7 mouse cellular contexts compared by ENCODE assay signal in the genomic region with DNA sequence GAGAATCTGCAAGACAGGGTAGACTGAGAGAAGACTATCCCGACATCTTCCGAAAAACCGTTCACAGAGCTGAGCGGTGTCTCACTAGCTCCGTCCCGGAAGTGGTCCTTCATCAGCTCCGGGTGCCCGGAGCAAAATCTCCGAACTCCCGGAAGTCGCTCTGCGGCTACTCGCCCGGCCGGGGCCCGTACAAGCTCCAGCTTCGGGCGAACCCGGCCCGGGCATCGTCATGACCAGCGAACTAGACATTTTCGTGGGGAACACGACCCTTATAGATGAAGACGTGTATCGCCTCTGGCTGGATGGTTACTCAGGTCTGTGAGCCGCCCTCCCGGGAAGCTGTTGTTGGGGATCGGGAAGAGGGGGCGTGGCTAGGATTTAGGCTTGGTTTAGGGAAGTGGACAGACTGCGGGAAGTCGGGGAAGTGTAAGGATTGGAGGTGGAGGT. TPM values are rescaled to one million over a fixed set of nuclear protein-coding genes. Genes with fewer than 3 reads are reported as not detected.
DNase-seq lines count a peak whose midpoint lies in the region; ATAC-seq and TF ChIP-seq lines count a peak whose summit lies in the region.

A gene (plus strand): TSS at position 151 of the 447 bp plus-strand sequence.

- H3K9me3 ChIP-seq in embryonic facial prominence, embryonic 12.5 days: no peaks in the 10 kb centered on the region
- H3K9me3 ChIP-seq in limb, embryonic 13.5 days: no peaks in the 10 kb centered on the region
- H3K9me3 ChIP-seq in midbrain, embryonic 16.5 days (replicated peaks; ENCODE audit: control insufficient read depth, low read length, poor library complexity, severe bottlenecking): no peaks in the 10 kb centered on the region

- H3K4me3 ChIP-seq in embryonic facial prominence, embryonic 12.5 days: peak within 1 kb of the TSS; percentile 61
- H3K4me3 ChIP-seq in kidney, adult 2 months (ENCODE audit: insufficient read depth, low read depth, low read length): peak within 1 kb of the TSS; percentile 95
- peak within 1 kb of the TSS; percentile 73 for H3K4me3 ChIP-seq in limb, embryonic 13.5 days
- peak within 1 kb of the TSS; percentile 84 for H3K4me3 ChIP-seq in midbrain, embryonic 16.5 days (ENCODE audit: low read depth, low read length)

- H3K9ac ChIP-seq in embryonic facial prominence, embryonic 12.5 days: peak within 1 kb of the TSS; percentile 75
- H3K9ac ChIP-seq in limb, embryonic 13.5 days: peak within 1 kb of the TSS; percentile 81
- peak within 1 kb of the TSS; percentile 87 for H3K9ac ChIP-seq in midbrain, embryonic 16.5 days (ENCODE audit: low read depth, low read length)

- WGBS in embryonic facial prominence, embryonic 12.5 days: under 1% methylated on average over 32 of the region's 32 CpGs
- under 1% methylated on average over 32 of the region's 32 CpGs for WGBS in kidney, adult 2 months
- under 1% methylated on average over 32 of the region's 32 CpGs for WGBS in limb, embryonic 13.5 days
- WGBS in midbrain, embryonic 16.5 days: under 1% methylated on average over 32 of the region's 32 CpGs

- TF ChIP-seq POLR2A in kidney, adult 2 months (IDR thresholded peaks at IDR 0.05; ENCODE audit: low read depth, low read length): peak; percentile 45

- H3K27ac ChIP-seq in embryonic facial prominence, embryonic 12.5 days: peak within 1 kb of the TSS; percentile 80
- H3K27ac ChIP-seq in kidney, adult 2 months (ENCODE audit: insufficient read depth, low read depth, low read length): peak within 1 kb of the TSS; percentile 78
- H3K27ac ChIP-seq in limb, embryonic 13.5 days: peak within 1 kb of the TSS; percentile 69; the same call in 1 of the 2 replicates
- H3K27ac ChIP-seq in midbrain, embryonic 16.5 days (ENCODE audit: low read length): peak within 1 kb of the TSS; percentile 86

- H3K27me3 ChIP-seq in embryonic facial prominence, embryonic 12.5 days: no peaks in the 10 kb centered on the region
- H3K27me3 ChIP-seq in kidney, adult 2 months (replicated peaks; ENCODE audit: control insufficient read depth, insufficient read depth, low read length): no peaks in the 10 kb centered on the region
- no peaks in the 10 kb centered on the region for H3K27me3 ChIP-seq in limb, embryonic 13.5 days
- H3K27me3 ChIP-seq in midbrain, embryonic 16.5 days (ENCODE audit: control insufficient read depth, insufficient read depth, low read depth, low read length): no peaks in the 10 kb centered on the region

- peak within 1 kb of the TSS; percentile 90 for H3K4me2 ChIP-seq in embryonic facial prominence, embryonic 12.5 days (replicated peaks)
- H3K4me2 ChIP-seq in limb, embryonic 13.5 days (replicated peaks): peak within 1 kb of the TSS; percentile 97
- H3K4me2 ChIP-seq in midbrain, embryonic 16.5 days (ENCODE audit: low read length): peak within 1 kb of the TSS; percentile 98

- H3K36me3 ChIP-seq in embryonic facial prominence, embryonic 12.5 days: peaks cover 31% of the 10 kb centered on the region
- peaks cover 1% of the 10 kb centered on the region; the same call in 1 of the 2 replicates for H3K36me3 ChIP-seq in kidney, adult 2 months (ENCODE audit: control insufficient read depth, insufficient read depth, low read length)
- H3K36me3 ChIP-seq in limb, embryonic 13.5 days: peaks cover 38% of the 10 kb centered on the region
- peaks cover 11% of the 10 kb centered on the region for H3K36me3 ChIP-seq in midbrain, embryonic 16.5 days (ENCODE audit: control insufficient read depth, insufficient read depth, low read length)

- peaks cover 26% of the 10 kb centered on the region for H3K4me1 ChIP-seq in embryonic facial prominence, embryonic 12.5 days
- peaks cover 2% of the 10 kb centered on the region; the same call in 1 of the 2 replicates for H3K4me1 ChIP-seq in kidney, adult 2 months (ENCODE audit: control insufficient read depth, insufficient read depth, low read length)
- peaks cover 41% of the 10 kb centered on the region for H3K4me1 ChIP-seq in limb, embryonic 13.5 days
- H3K4me1 ChIP-seq in midbrain, embryonic 16.5 days (ENCODE audit: control insufficient read depth, insufficient read depth, low read length): peaks cover 41% of the 10 kb centered on the region

- no peak for TF ChIP-seq CTCF in kidney, adult 2 months (conservative IDR thresholded peaks at IDR 0.05; ENCODE audit: insufficient read depth, insufficient read length, low read depth, low read length)

- DNase-seq in adrenal gland, postnatal 25 days: peak; percentile 84
- peak; percentile 90 to 92 for DNase-seq in heart, adult 18-20 months
- peak; percentile 92 for DNase-seq in kidney, adult 2 months
- DNase-seq in spleen, postnatal 10 days (ENCODE audit: low spot score in 2 of 2): peak; percentile 78 to 91

- 0 out of 2 replicates have a peak, but pooled peaks have one; percentile 22 for ATAC-seq in embryonic facial prominence, embryonic 12.5 days (ENCODE audit: insufficient number of reproducible peaks, insufficient read depth, low FRiP score, low TSS enrichment)
- ATAC-seq in limb, embryonic 13.5 days (ENCODE audit: low FRiP score, low read depth): peak; percentile 60
- peak; percentile 30 for ATAC-seq in midbrain, embryonic 16.5 days

RNA-seq across cellular contexts. Expression of the gene that starts here (rescaled TPM):
- 53.7 and 100 TPM in 2 replicates for total RNA-seq in adrenal gland, postnatal 25 days (2021)
- 146 and 150 TPM in 2 replicates for polyA plus RNA-seq in embryonic facial prominence, embryonic 12.5 days (2016; fragmentation: Nextera tagmentation; extraction: Ambion mirVana)
- total RNA-seq in heart, adult 18-20 months (2021): 10 to 100 TPM; 50.9 to 54.3 TPM
- 99.5 and 117 TPM in 2 replicates for polyA plus RNA-seq in kidney, adult 2 months (2012; rRNA removed)
- 129 and 131 TPM in 2 replicates for polyA plus RNA-seq in limb, embryonic 13.5 days (2015; fragmentation: Nextera tagmentation; extraction: Ambion mirVana)
- polyA plus RNA-seq in midbrain, embryonic 16.5 days (2015; fragmentation: Nextera tagmentation; extraction: Ambion mirVana): 159 and 178 TPM in 2 replicates

Comparison
In these comparisons a context has a peak if more than half of its experiments do, and no peak if none do; other contexts are left out.
1. Peak in every context shown above with its lines: DNase-seq, ATAC-seq, H3K4me3 ChIP-seq and H3K27ac ChIP-seq.